Mouse (Mus musculus): ENCODE measurements around the gene Olfr250. TPM values are rescaled to one million over a fixed set of nuclear protein-coding genes. Genes with fewer than 3 reads are reported as not detected.
"Not testable (repeated sequence)": the region's sequence is repeated elsewhere in the genome, so short reads cannot be mapped to it uniquely, and the experiment has no call there.

Olfr250 gene
- polyA plus RNA-seq (2014; fragmentation: Nextera tagmentation; extraction: Ambion mirVana): not detected in 2 replicates

- Histone ChIP-seq H3K9ac (ENCODE audit: low read length) (no peak within 1 kb of the TSS), H3K27ac (ENCODE audit: low read depth, low read length) (no peak within 1 kb of the TSS), H3K9me3 (replicated peaks; ENCODE audit: control insufficient read depth, low read length) (no peaks in the 10 kb centered on the region), H3K36me3 (ENCODE audit: control insufficient read depth, insufficient read depth, low read length) (no peaks in the 10 kb centered on the region), H3K27me3 (replicated peaks; ENCODE audit: control insufficient read depth, insufficient read depth, low read length) (no peaks in the 10 kb centered on the region), H3K4me3 (ENCODE audit: low read depth, low read length) (no peak within 1 kb of the TSS), H3K4me2 (ENCODE audit: low read length) (no peak within 1 kb of the TSS), H3K4me1 (ENCODE audit: control insufficient read depth, insufficient read depth, low read length) (no peaks in the 10 kb centered on the region)
- 90% methylated on average over 2 of the region's 2 CpGs for WGBS
- no peak for ATAC-seq
- DNase-seq (ENCODE audit: low spot score): no peak
These were observed at the start of gene Olfr250 for GRCm38 (mm10) chr9:38366596-38366995. Gene Olfr250 (plus strand): TSS chr9:38366896.

GRCm38 (mm10) chr9:38328760-38329159 is 37.9 kb upstream of the Olfr250 start, which contains the start of gene Olfr25:
Gene Olfr25 (plus strand): TSS chr9:38329060.
- no peak within 1 kb of the TSS for H3K9ac ChIP-seq (ENCODE audit: low read length)
- no peaks in the 10 kb centered on the region for H3K36me3 ChIP-seq (ENCODE audit: control insufficient read depth, insufficient read depth, low read length)
- H3K4me1 ChIP-seq (ENCODE audit: control insufficient read depth, insufficient read depth, low read length): no peaks in the 10 kb centered on the region
- H3K27me3 ChIP-seq (replicated peaks; ENCODE audit: control insufficient read depth, insufficient read depth, low read length): no peaks in the 10 kb centered on the region
- H3K4me3 ChIP-seq (ENCODE audit: low read depth, low read length): no peak within 1 kb of the TSS
- H3K27ac ChIP-seq (ENCODE audit: low read depth, low read length): no peak within 1 kb of the TSS
- DNase-seq (ENCODE audit: low spot score) (no peak), ATAC-seq (no peak)
- 70% methylated on average over 3 of the region's 3 CpGs for WGBS
- H3K9me3 ChIP-seq (replicated peaks; ENCODE audit: control insufficient read depth, low read length): no peaks in the 10 kb centered on the region
- H3K4me2 ChIP-seq (ENCODE audit: low read length): no peak within 1 kb of the TSS

- H3K36me3 ChIP-seq (ENCODE audit: control insufficient read depth, insufficient read depth, low read length): no peaks in the 10 kb centered on the region
- WGBS: 94% methylated on average over 4 of the region's 4 CpGs
These were observed 18.6 kb upstream of the Olfr250 start, which contains the start of gene Olfr898 for GRCm38 (mm10) chr9:38348111-38348510. Gene Olfr898 (plus strand): TSS chr9:38348411.

GRCm38 (mm10) chr9:38376786-38377185 is 10.1 kb downstream of the Olfr250 start, which contains the start of gene Olfr251:
Gene Olfr251 (plus strand): TSS chr9:38377086.
- DNase-seq (ENCODE audit: low spot score) (no peak), ATAC-seq (no peak)
- H3K9ac ChIP-seq (ENCODE audit: low read length): no peak within 1 kb of the TSS
- no peaks in the 10 kb centered on the region for H3K4me1 ChIP-seq (ENCODE audit: control insufficient read depth, insufficient read depth, low read length)
- WGBS: 73% methylated on average over 2 of the region's 2 CpGs
- no peaks in the 10 kb centered on the region for H3K36me3 ChIP-seq (ENCODE audit: control insufficient read depth, insufficient read depth, low read length)
- no peak within 1 kb of the TSS for H3K4me2 ChIP-seq (ENCODE audit: low read length)
- H3K27me3 ChIP-seq (replicated peaks; ENCODE audit: control insufficient read depth, insufficient read depth, low read length): no peaks in the 10 kb centered on the region
- no peak within 1 kb of the TSS for H3K4me3 ChIP-seq (ENCODE audit: low read depth, low read length)
- H3K9me3 ChIP-seq (replicated peaks; ENCODE audit: control insufficient read depth, low read length): no peaks in the 10 kb centered on the region
- no peak within 1 kb of the TSS for H3K27ac ChIP-seq (ENCODE audit: low read depth, low read length)

More at GRCm38 (mm10) chr9:38348111-38348510, 18.6 kb upstream of the Olfr250 start, which contains the start of gene Olfr898:
- DNase-seq (ENCODE audit: low spot score) (no peak), ATAC-seq (no peak)
- H3K4me3 ChIP-seq (ENCODE audit: low read depth, low read length): no peak within 1 kb of the TSS
- no peaks in the 10 kb centered on the region for H3K27me3 ChIP-seq (replicated peaks; ENCODE audit: control insufficient read depth, insufficient read depth, low read length)
- no peaks in the 10 kb centered on the region for H3K9me3 ChIP-seq (replicated peaks; ENCODE audit: control insufficient read depth, low read length)
- H3K4me2 ChIP-seq (ENCODE audit: low read length): no peak within 1 kb of the TSS
- H3K4me1 ChIP-seq (ENCODE audit: control insufficient read depth, insufficient read depth, low read length): no peaks in the 10 kb centered on the region
- no peak within 1 kb of the TSS for H3K9ac ChIP-seq (ENCODE audit: low read length)
- no peak within 1 kb of the TSS for H3K27ac ChIP-seq (ENCODE audit: low read depth, low read length)

GRCm38 (mm10) chr9:38401398-38401797 is 34.7 kb downstream of the Olfr250 start, which contains the start of gene Olfr147:
Gene Olfr147 (plus strand): TSS chr9:38401698.
- 89% methylated on average over 1 of the region's 1 CpGs for WGBS
- Histone ChIP-seq H3K36me3 (ENCODE audit: control insufficient read depth, insufficient read depth, low read length) (no peaks in the 10 kb centered on the region), H3K9me3 (replicated peaks; ENCODE audit: control insufficient read depth, low read length) (no peaks in the 10 kb centered on the region), H3K27ac (ENCODE audit: low read depth, low read length) (no peak within 1 kb of the TSS), H3K9ac (ENCODE audit: low read length) (no peak within 1 kb of the TSS), H3K4me1 (ENCODE audit: control insufficient read depth, insufficient read depth, low read length) (no peaks in the 10 kb centered on the region), H3K4me2 (ENCODE audit: low read length) (no peak within 1 kb of the TSS), H3K27me3 (replicated peaks; ENCODE audit: control insufficient read depth, insufficient read depth, low read length) (no peaks in the 10 kb centered on the region), H3K4me3 (ENCODE audit: low read depth, low read length) (no peak within 1 kb of the TSS)
- DNase-seq (ENCODE audit: low spot score) (no peak), ATAC-seq (no peak)

- not testable (repeated sequence) for H3K4me1 ChIP-seq (ENCODE audit: control insufficient read depth, insufficient read depth, low read length); H3K9me3 ChIP-seq (replicated peaks; ENCODE audit: control insufficient read depth, low read length); ATAC-seq; H3K4me2 ChIP-seq (ENCODE audit: low read length); H3K27me3 ChIP-seq (replicated peaks; ENCODE audit: control insufficient read depth, insufficient read depth, low read length); H3K36me3 ChIP-seq (ENCODE audit: control insufficient read depth, insufficient read depth, low read length); H3K4me3 ChIP-seq (ENCODE audit: low read depth, low read length); DNase-seq (ENCODE audit: low spot score); H3K27ac ChIP-seq (ENCODE audit: low read depth, low read length); H3K9ac ChIP-seq (ENCODE audit: low read length)
- WGBS: 87% methylated on average over 3 of the region's 3 CpGs
These were observed 40.8 kb downstream of the Olfr250 start for GRCm38 (mm10) chr9:38407502-38407901.

- H3K4me3 ChIP-seq (ENCODE audit: low read depth, low read length); H3K27me3 ChIP-seq (replicated peaks; ENCODE audit: control insufficient read depth, insufficient read depth, low read length); H3K4me1 ChIP-seq (ENCODE audit: control insufficient read depth, insufficient read depth, low read length); DNase-seq (ENCODE audit: low spot score); ATAC-seq; H3K9me3 ChIP-seq (replicated peaks; ENCODE audit: control insufficient read depth, low read length); H3K4me2 ChIP-seq (ENCODE audit: low read length); H3K9ac ChIP-seq (ENCODE audit: low read length); H3K36me3 ChIP-seq (ENCODE audit: control insufficient read depth, insufficient read depth, low read length); H3K27ac ChIP-seq (ENCODE audit: low read depth, low read length): not testable (repeated sequence)
- WGBS: 97% methylated on average over 14 of the region's 14 CpGs
These were observed 46.8 kb downstream of the Olfr250 start for GRCm38 (mm10) chr9:38413502-38413901.

Other genes starting within 250 kb of the Olfr250 start
- not detected in 2 replicates for gene Olfr890, start 224.4 kb upstream of the Olfr250 start, polyA plus RNA-seq (2014; fragmentation: Nextera tagmentation; extraction: Ambion mirVana)
- gene Olfr891, start 186.1 kb upstream of the Olfr250 start, polyA plus RNA-seq (2014; fragmentation: Nextera tagmentation; extraction: Ambion mirVana): not detected in 2 replicates
- gene Olfr893, start 158.5 kb upstream of the Olfr250 start, polyA plus RNA-seq (2014; fragmentation: Nextera tagmentation; extraction: Ambion mirVana): not detected in 2 replicates
- gene Olfr894, start 148.8 kb upstream of the Olfr250 start, polyA plus RNA-seq (2014; fragmentation: Nextera tagmentation; extraction: Ambion mirVana): not detected in 2 replicates
- not detected in 2 replicates for gene Olfr143, start 114.1 kb upstream of the Olfr250 start, polyA plus RNA-seq (2014; fragmentation: Nextera tagmentation; extraction: Ambion mirVana)
- gene Olfr895, start 99.0 kb upstream of the Olfr250 start, polyA plus RNA-seq (2014; fragmentation: Nextera tagmentation; extraction: Ambion mirVana): not detected in 2 replicates
- not detected in 2 replicates for gene Olfr896-ps1, start 75.8 kb upstream of the Olfr250 start, polyA plus RNA-seq (2014; fragmentation: Nextera tagmentation; extraction: Ambion mirVana)
- gene Olfr25, start 37.8 kb upstream of the Olfr250 start, polyA plus RNA-seq (2014; fragmentation: Nextera tagmentation; extraction: Ambion mirVana): not detected in 2 replicates
- gene Olfr898, start 18.5 kb upstream of the Olfr250 start, polyA plus RNA-seq (2014; fragmentation: Nextera tagmentation; extraction: Ambion mirVana): not detected in 2 replicates
- gene Olfr251, start 10.2 kb downstream of the Olfr250 start, polyA plus RNA-seq (2014; fragmentation: Nextera tagmentation; extraction: Ambion mirVana): not detected in 2 replicates
- not detected in 2 replicates for gene Olfr147, start 34.8 kb downstream of the Olfr250 start, polyA plus RNA-seq (2014; fragmentation: Nextera tagmentation; extraction: Ambion mirVana)
- not detected in 2 replicates for gene Olfr901, start 62.6 kb downstream of the Olfr250 start, polyA plus RNA-seq (2014; fragmentation: Nextera tagmentation; extraction: Ambion mirVana)
- gene Olfr902, start 80.8 kb downstream of the Olfr250 start, polyA plus RNA-seq (2014; fragmentation: Nextera tagmentation; extraction: Ambion mirVana): not detected in 2 replicates
- gene Olfr904, start 96.2 kb downstream of the Olfr250 start, polyA plus RNA-seq (2014; fragmentation: Nextera tagmentation; extraction: Ambion mirVana): not detected in 2 replicates
- not detected in 2 replicates for gene Olfr905, start 104.2 kb downstream of the Olfr250 start, polyA plus RNA-seq (2014; fragmentation: Nextera tagmentation; extraction: Ambion mirVana)
- gene Olfr906, start 120.2 kb downstream of the Olfr250 start, polyA plus RNA-seq (2014; fragmentation: Nextera tagmentation; extraction: Ambion mirVana): not detected in 2 replicates
- gene Olfr907, start 128.9 kb downstream of the Olfr250 start, polyA plus RNA-seq (2014; fragmentation: Nextera tagmentation; extraction: Ambion mirVana): not detected in 2 replicates
- not detected in 2 replicates for gene Olfr911-ps1, start 154.7 kb downstream of the Olfr250 start, polyA plus RNA-seq (2014; fragmentation: Nextera tagmentation; extraction: Ambion mirVana)
- gene Olfr910, start 171.0 kb downstream of the Olfr250 start, polyA plus RNA-seq (2014; fragmentation: Nextera tagmentation; extraction: Ambion mirVana): not detected in 2 replicates
- not detected in 2 replicates for gene Olfr912, start 213.3 kb downstream of the Olfr250 start, polyA plus RNA-seq (2014; fragmentation: Nextera tagmentation; extraction: Ambion mirVana)
- not detected in 2 replicates for gene Olfr913, start 225.9 kb downstream of the Olfr250 start, polyA plus RNA-seq (2014; fragmentation: Nextera tagmentation; extraction: Ambion mirVana)
- not detected in 2 replicates for gene Olfr914, start 238.2 kb downstream of the Olfr250 start, polyA plus RNA-seq (2014; fragmentation: Nextera tagmentation; extraction: Ambion mirVana)

All from forebrain, embryonic 14.5 days (tissue).